In genomic region chr11:89303421-89303820, GRCm38 (mm10) we compare ENCODE assay signal across 8 mouse cellular contexts. TPM values are rescaled to one million over a fixed set of nuclear protein-coding genes. Genes with fewer than 3 reads are reported as not detected.
DNase-seq lines count a peak whose midpoint lies in the region; ATAC-seq lines count a peak whose summit lies in the region.

No protein-coding gene starts in this region.

- DNase-seq in Muller cell, postnatal 12 days (ENCODE audit: inconsistent ontology term), result peak; percentile 95
- peak; percentile 72 for DNase-seq in cerebellum, adult 9-11 months
- peak; percentile 80 to 88 for DNase-seq in frontal cortex, postnatal 14 days (ENCODE audit: low spot score in 2 of 2)
- peak; percentile 86 to 91 for DNase-seq in layer of hippocampus, postnatal 25 days (ENCODE audit: extremely low spot score in 1 of 2, low spot score in 1 of 2)
- DNase-seq in lung, postnatal 36 days, result peak; percentile 85
- DNase-seq in retina, postnatal 1 day, result peak; percentile 93
- DNase-seq in thymus, postnatal 4 days, result peak; percentile 93

- peaks cover 4% of the 10 kb centered on the region; the same call in 1 of the 2 replicates for H3K9me3 ChIP-seq in hindbrain, embryonic 12.5 days (replicated peaks)

- H3K4me1 ChIP-seq in hindbrain, embryonic 12.5 days, result peaks cover 17% of the 10 kb centered on the region

- ATAC-seq in hindbrain, embryonic 12.5 days (ENCODE audit: low FRiP score), result peak; percentile 49; the same call in 1 of the 2 replicates

- H3K4me2 ChIP-seq in hindbrain, embryonic 12.5 days (replicated peaks), result peak overlapping the region; percentile 87

- H3K36me3 ChIP-seq in hindbrain, embryonic 12.5 days, result no peaks in the 10 kb centered on the region

- peaks cover 7% of the 10 kb centered on the region for H3K27me3 ChIP-seq in hindbrain, embryonic 12.5 days

- H3K9ac ChIP-seq in hindbrain, embryonic 12.5 days, result peak overlapping the region; percentile 75

- peak overlapping the region; percentile 90 for H3K27ac ChIP-seq in hindbrain, embryonic 12.5 days

- peak overlapping the region; percentile 70 for H3K4me3 ChIP-seq in hindbrain, embryonic 12.5 days

- 2% methylated on average over 14 of the region's 16 CpGs for WGBS in hindbrain, embryonic 12.5 days

RNA-seq across cellular contexts. Expression of gene Nog, which starts 1.3 kb away (rescaled TPM):
- 7.7 and 9.8 TPM in 2 replicates for polyA plus RNA-seq in hindbrain, embryonic 12.5 days (2016; fragmentation: Nextera tagmentation; extraction: Ambion mirVana)
- total RNA-seq in layer of hippocampus, postnatal 25 days (2021), result 1 to 10 TPM; 7.0 to 9.6 TPM

Comparison
In these comparisons a context has a peak if more than half of its experiments do, and no peak if none do; other contexts are left out.
1. Peak in every context shown above with its lines: DNase-seq, ATAC-seq, H3K4me3 ChIP-seq and H3K27ac ChIP-seq.